Mouse (Mus musculus): ENCODE measurements around the gene Kdm1b. TPM values are rescaled to one million over a fixed set of nuclear protein-coding genes. Genes with fewer than 3 reads are reported as not detected.

Gene Kdm1b
- 7.5 and 8.0 TPM in 2 replicates for polyA plus RNA-seq (2014; fragmentation: Nextera tagmentation; extraction: Ambion mirVana)

DNA sequence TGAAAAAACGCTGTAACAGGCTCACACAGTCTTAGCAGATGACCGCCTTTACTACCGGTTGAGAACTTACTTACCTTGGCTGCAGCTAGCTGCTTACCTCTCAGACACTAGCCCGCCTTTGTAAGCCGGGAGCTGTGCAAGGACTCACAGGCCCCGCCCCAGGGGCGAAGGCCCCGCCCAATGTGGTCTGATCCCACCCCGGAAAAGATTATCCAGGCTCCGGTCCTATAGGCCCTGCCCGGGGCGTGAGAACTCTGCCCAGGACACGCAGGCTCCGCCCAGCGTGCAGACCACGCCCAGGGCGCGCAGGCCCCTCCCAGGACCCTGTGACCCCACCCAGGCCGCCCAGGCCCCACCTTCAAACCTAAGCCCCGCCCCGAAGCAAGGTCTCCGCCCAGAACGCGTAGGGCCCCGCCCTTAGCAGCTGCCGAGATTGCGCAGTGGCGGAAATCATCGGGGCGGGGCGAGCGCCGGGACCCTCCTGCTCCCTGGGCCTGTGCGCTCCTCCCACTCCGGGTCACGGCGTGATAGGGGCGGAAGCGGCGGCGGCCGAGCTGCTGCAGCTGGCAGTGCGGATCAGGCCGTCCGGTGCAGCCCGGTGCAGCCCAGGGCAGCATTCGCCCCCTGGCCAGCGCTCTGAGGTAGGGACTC is at the start of gene Kdm1b:
Gene Kdm1b, plus strand, starts transcription at position 470 of the 651 bp plus-strand sequence.
- peak within 1 kb of the TSS; percentile 34 to 45 for H3K27ac ChIP-seq (replicated peaks in 1 of 2; ENCODE audit: control insufficient read depth in 1 of 2, insufficient read depth in 1 of 2, low read depth in 2 of 2, low read length in 2 of 2)
- H3K9me3 ChIP-seq (ENCODE audit: control insufficient read depth, low read length), result no peaks in the 10 kb centered on the region
- H3K27me3 ChIP-seq (ENCODE audit: control insufficient read depth, insufficient read depth, low read length), result no peaks in the 10 kb centered on the region
- ATAC-seq (ENCODE audit: insufficient number of reproducible peaks, insufficient read depth, low FRiP score, low read depth), result peak; percentile 99
- H3K4me2 ChIP-seq (ENCODE audit: low read length), result peak within 1 kb of the TSS; percentile 74
- H3K4me3 ChIP-seq (ENCODE audit: control insufficient read depth in 1 of 2, insufficient read depth in 1 of 2, low read depth in 1 of 2, low read length in 2 of 2), result peak within 1 kb of the TSS; percentile 80 to 87
- peak within 1 kb of the TSS; percentile 82 for H3K9ac ChIP-seq (ENCODE audit: low read length)
- WGBS, result 2% methylated on average over 48 of the region's 48 CpGs
- H3K36me3 ChIP-seq (ENCODE audit: control insufficient read depth, insufficient read depth, low read length), result no peaks in the 10 kb centered on the region
- H3K4me1 ChIP-seq (ENCODE audit: control insufficient read depth in 2 of 2, insufficient read depth in 2 of 2, low read length in 2 of 2), result peaks cover 8% of the 10 kb centered on the region in 2 experiments; a peak in 3 of 4 replicates

DNA sequence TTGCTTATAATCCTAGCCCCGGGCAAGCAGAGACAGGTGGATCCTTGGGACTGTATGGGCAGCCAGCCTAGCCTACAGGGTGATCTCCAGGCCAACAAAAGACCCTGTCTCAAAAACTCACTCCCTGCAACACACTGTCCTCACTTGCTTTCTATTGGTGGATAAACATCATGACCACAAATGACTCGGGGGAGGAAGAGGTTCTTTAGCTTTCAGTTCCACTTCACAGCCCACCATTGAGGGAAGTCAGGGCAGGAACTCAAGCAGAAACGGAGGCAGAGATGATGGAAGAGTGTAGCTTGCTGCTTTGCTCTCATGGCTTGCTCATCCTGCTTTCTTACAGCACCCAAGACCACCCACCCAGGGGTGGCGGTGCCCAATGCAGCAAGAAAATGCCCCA is 45.9 kb upstream of the Kdm1b start:
- Histone ChIP-seq H3K27ac (replicated peaks in 1 of 2; ENCODE audit: control insufficient read depth in 1 of 2, insufficient read depth in 1 of 2, low read depth in 2 of 2, low read length in 2 of 2) (no peak overlapping the region), H3K4me1 (ENCODE audit: control insufficient read depth in 2 of 2, insufficient read depth in 2 of 2, low read length in 2 of 2) (peaks cover 3 to 4% of the 10 kb centered on the region in 2 experiments; a peak in 1 of 4 replicates), H3K27me3 (ENCODE audit: control insufficient read depth, insufficient read depth, low read length) (no peaks in the 10 kb centered on the region), H3K4me2 (ENCODE audit: low read length) (no peak overlapping the region), H3K9ac (ENCODE audit: low read length) (no peak overlapping the region), H3K4me3 (ENCODE audit: control insufficient read depth in 1 of 2, insufficient read depth in 1 of 2, low read depth in 1 of 2, low read length in 2 of 2) (no peak overlapping the region), H3K9me3 (ENCODE audit: control insufficient read depth, low read length) (no peaks in the 10 kb centered on the region), H3K36me3 (ENCODE audit: control insufficient read depth, insufficient read depth, low read length) (no peaks in the 10 kb centered on the region)
- no peak for ATAC-seq (ENCODE audit: insufficient number of reproducible peaks, insufficient read depth, low FRiP score, low read depth)
- WGBS, result 75% methylated on average over 4 of the region's 4 CpGs

DNA sequence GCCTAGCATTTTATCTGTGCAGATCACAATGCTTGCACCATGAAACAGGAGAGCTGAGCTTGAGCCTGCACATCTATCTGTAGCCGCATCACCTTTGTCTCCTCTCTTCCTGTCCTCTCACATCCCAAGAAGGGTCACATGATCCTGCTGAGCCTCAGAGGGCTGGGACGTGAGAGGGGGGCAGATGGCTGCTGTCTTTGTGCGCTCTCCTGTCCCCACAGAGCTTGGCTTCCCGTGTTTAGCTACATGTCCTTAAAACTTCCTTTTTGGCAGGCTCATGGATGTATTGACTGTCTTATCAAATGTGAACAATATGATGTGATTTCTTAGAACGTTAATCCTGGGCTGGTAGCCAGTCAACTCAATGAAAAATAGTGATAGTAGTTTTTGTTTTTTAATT is 43.8 kb upstream of the Kdm1b start:
- ATAC-seq (ENCODE audit: insufficient number of reproducible peaks, insufficient read depth, low FRiP score, low read depth), result no peak
- 46% methylated on average over 5 of the region's 5 CpGs for WGBS
- Histone ChIP-seq H3K9ac (ENCODE audit: low read length) (no peak overlapping the region), H3K27ac (replicated peaks in 1 of 2; ENCODE audit: control insufficient read depth in 1 of 2, insufficient read depth in 1 of 2, low read depth in 2 of 2, low read length in 2 of 2) (no peak overlapping the region), H3K9me3 (ENCODE audit: control insufficient read depth, low read length) (no peaks in the 10 kb centered on the region), H3K27me3 (ENCODE audit: control insufficient read depth, insufficient read depth, low read length) (no peaks in the 10 kb centered on the region), H3K36me3 (ENCODE audit: control insufficient read depth, insufficient read depth, low read length) (no peaks in the 10 kb centered on the region), H3K4me3 (ENCODE audit: control insufficient read depth in 1 of 2, insufficient read depth in 1 of 2, low read depth in 1 of 2, low read length in 2 of 2) (no peak overlapping the region), H3K4me2 (ENCODE audit: low read length) (no peak overlapping the region), H3K4me1 (ENCODE audit: control insufficient read depth in 2 of 2, insufficient read depth in 2 of 2, low read length in 2 of 2) (no peaks in the 10 kb centered on the region)

DNA sequence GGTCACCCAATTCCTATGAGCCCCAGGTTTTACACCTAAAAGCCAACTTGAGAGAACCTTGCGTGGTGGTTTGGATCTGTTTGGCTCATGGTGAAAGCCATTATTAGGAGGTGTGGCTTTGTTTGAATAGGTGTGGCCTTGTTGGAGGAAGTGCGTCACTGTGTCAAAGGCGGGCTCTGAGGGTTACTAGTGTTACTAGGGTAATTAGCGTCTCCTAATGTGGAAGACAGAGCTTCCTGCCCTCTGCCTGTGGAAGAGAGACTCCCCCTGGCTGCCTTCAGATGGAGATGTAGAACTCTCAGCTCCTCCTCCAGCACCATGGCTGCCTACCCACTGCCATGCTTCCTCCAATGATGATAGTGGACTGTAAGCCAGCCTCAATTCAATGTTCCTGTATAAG is 41.7 kb upstream of the Kdm1b start:
- ATAC-seq (ENCODE audit: insufficient number of reproducible peaks, insufficient read depth, low FRiP score, low read depth), result no peak
- H3K4me3 ChIP-seq (ENCODE audit: control insufficient read depth in 1 of 2, insufficient read depth in 1 of 2, low read depth in 1 of 2, low read length in 2 of 2), result no peak overlapping the region
- no peak overlapping the region for H3K9ac ChIP-seq (ENCODE audit: low read length)
- H3K36me3 ChIP-seq (ENCODE audit: control insufficient read depth, insufficient read depth, low read length), result no peaks in the 10 kb centered on the region
- 89% methylated on average over 4 of the region's 4 CpGs for WGBS
- peaks cover 0 to 3% of the 10 kb centered on the region in 2 experiments; a peak in 1 of 4 replicates for H3K4me1 ChIP-seq (ENCODE audit: control insufficient read depth in 2 of 2, insufficient read depth in 2 of 2, low read length in 2 of 2)
- H3K9me3 ChIP-seq (ENCODE audit: control insufficient read depth, low read length), result no peaks in the 10 kb centered on the region
- H3K27ac ChIP-seq (replicated peaks in 1 of 2; ENCODE audit: control insufficient read depth in 1 of 2, insufficient read depth in 1 of 2, low read depth in 2 of 2, low read length in 2 of 2), result no peak overlapping the region
- no peaks in the 10 kb centered on the region for H3K27me3 ChIP-seq (ENCODE audit: control insufficient read depth, insufficient read depth, low read length)
- no peak overlapping the region for H3K4me2 ChIP-seq (ENCODE audit: low read length)

DNA sequence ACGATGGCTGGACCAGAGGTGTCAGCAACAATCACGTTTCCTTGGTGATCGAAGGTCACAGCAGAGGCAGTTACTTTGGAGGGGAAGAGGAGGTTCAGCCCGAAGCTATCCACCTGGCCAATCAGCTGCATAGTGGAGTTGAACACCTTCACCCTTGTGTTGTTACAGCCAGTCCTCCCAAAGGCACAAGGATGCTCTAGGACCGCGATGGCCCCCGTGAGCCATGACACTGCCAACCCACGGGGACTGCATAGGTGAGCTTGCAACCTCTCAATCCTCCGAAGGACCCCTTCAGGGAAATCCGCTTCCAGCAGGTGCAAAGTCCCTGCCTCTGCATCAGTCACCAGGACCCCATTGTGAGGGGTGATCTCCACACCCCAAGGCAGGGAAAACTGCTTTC is 29.6 kb upstream of the Kdm1b start:
- Histone ChIP-seq H3K9me3 (ENCODE audit: control insufficient read depth, low read length) (peaks cover 16% of the 10 kb centered on the region), H3K4me1 (ENCODE audit: control insufficient read depth in 2 of 2, insufficient read depth in 2 of 2, low read length in 2 of 2) (peaks cover 5 to 6% of the 10 kb centered on the region in 2 experiments; a peak in 3 of 4 replicates), H3K36me3 (ENCODE audit: control insufficient read depth, insufficient read depth, low read length) (no peaks in the 10 kb centered on the region), H3K9ac (ENCODE audit: low read length) (0 out of 2 replicates have a peak overlapping the region, but pooled peaks have one; percentile 71), H3K27me3 (ENCODE audit: control insufficient read depth, insufficient read depth, low read length) (0 out of 2 replicates have a peak, but pooled peaks cover 3% of the 10 kb centered on the region), H3K4me2 (ENCODE audit: low read length) (peak overlapping the region; percentile 98), H3K27ac (replicated peaks in 1 of 2; ENCODE audit: control insufficient read depth in 1 of 2, insufficient read depth in 1 of 2, low read depth in 2 of 2, low read length in 2 of 2) (no peak overlapping the region), H3K4me3 (ENCODE audit: control insufficient read depth in 1 of 2, insufficient read depth in 1 of 2, low read depth in 1 of 2, low read length in 2 of 2) (peak overlapping the region; percentile 51 to 58)
- no peak for ATAC-seq (ENCODE audit: insufficient number of reproducible peaks, insufficient read depth, low FRiP score, low read depth)
- whole genome bisulfite sequencing, result 64% methylated on average over 10 of the region's 10 CpGs

DNA sequence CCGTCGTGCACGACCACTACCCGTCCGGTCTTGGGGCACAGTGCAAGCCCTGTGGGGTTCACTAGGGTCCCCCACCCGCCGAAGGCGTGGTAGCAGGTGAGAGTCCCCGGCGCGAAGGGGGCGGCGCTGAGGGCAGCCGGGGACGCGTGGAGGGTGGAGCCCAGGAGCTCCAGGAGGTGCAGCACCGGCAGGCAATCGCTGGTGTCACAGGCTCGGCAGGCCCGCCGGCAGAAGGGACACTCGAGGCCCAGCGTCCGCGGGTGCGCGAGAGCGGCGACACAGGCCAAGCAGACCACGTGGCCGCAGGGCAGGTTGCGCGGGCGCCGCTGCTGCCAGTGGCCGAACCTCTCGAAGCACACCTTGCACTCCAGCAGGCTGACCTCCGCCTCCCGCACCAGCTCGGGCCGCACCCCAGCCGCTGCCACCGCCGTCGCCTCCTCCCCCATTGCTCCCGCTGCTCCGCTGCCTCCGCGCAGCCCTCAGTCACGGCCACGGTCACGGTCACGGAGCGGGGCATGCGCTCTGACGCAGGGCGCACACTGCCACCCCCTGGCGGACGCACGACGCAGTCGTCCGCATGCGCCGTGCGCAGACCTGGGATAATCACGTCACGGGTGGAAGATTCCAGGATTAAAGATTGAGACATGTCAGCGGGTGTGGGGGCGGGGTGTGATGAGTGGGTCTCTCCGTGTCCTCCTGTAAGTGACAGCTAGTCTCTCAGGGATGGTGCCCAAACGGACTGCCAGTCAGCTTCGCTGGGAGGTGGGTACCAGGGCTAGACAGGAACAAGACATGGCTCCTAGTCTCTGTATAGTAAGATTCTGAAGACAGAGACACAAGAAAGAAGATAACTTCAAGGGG is 28.7 kb upstream of the Kdm1b start, which contains the start of gene Nhlrc1:
Gene Nhlrc1, minus strand, starts transcription at position 517 of the 861 bp plus-strand sequence.
- Histone ChIP-seq H3K4me3 (ENCODE audit: control insufficient read depth in 1 of 2, insufficient read depth in 1 of 2, low read depth in 1 of 2, low read length in 2 of 2) (peak within 1 kb of the TSS; percentile 51 to 58), H3K9me3 (ENCODE audit: control insufficient read depth, low read length) (peaks cover 14% of the 10 kb centered on the region), H3K4me2 (ENCODE audit: low read length) (peak within 1 kb of the TSS; percentile 98), H3K4me1 (ENCODE audit: control insufficient read depth in 2 of 2, insufficient read depth in 2 of 2, low read length in 2 of 2) (peaks cover 5 to 6% of the 10 kb centered on the region in 2 experiments; a peak in 3 of 4 replicates), H3K27me3 (ENCODE audit: control insufficient read depth, insufficient read depth, low read length) (0 out of 2 replicates have a peak, but pooled peaks cover 3% of the 10 kb centered on the region), H3K36me3 (ENCODE audit: control insufficient read depth, insufficient read depth, low read length) (no peaks in the 10 kb centered on the region), H3K9ac (ENCODE audit: low read length) (peak within 1 kb of the TSS; percentile 71), H3K27ac (replicated peaks in 1 of 2; ENCODE audit: control insufficient read depth in 1 of 2, insufficient read depth in 1 of 2, low read depth in 2 of 2, low read length in 2 of 2) (no peak within 1 kb of the TSS)
- 4% methylated on average over 71 of the region's 73 CpGs for WGBS
- peak; percentile 68 for ATAC-seq (ENCODE audit: insufficient number of reproducible peaks, insufficient read depth, low FRiP score, low read depth)

DNA sequence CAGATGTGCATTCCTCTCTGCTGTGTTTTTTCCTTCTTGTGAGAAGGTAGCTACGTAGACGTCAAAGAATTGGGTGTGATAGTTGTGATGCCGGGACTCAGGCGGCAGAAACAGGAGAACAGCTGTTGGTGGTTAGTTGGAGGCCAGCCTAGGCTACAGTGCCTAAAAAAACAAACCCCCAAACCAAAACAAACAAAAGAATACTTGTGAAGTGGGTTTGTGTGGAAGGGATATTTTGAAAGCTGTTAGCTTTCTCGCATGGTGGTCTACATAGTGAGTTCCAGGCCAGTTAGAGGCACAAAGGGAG is 28.2 kb upstream of the Kdm1b start:
- H3K27me3 ChIP-seq (ENCODE audit: control insufficient read depth, insufficient read depth, low read length), result 0 out of 2 replicates have a peak, but pooled peaks cover 3% of the 10 kb centered on the region
- peak overlapping the region in 1 of 2 experiments; percentile 51; a peak in 2 of 4 replicates for H3K4me3 ChIP-seq (ENCODE audit: control insufficient read depth in 1 of 2, insufficient read depth in 1 of 2, low read depth in 1 of 2, low read length in 2 of 2)
- ATAC-seq (ENCODE audit: insufficient number of reproducible peaks, insufficient read depth, low FRiP score, low read depth), result no peak
- H3K36me3 ChIP-seq (ENCODE audit: control insufficient read depth, insufficient read depth, low read length), result no peaks in the 10 kb centered on the region
- H3K9me3 ChIP-seq (ENCODE audit: control insufficient read depth, low read length), result peaks cover 8% of the 10 kb centered on the region
- no peak overlapping the region for H3K27ac ChIP-seq (replicated peaks in 1 of 2; ENCODE audit: control insufficient read depth in 1 of 2, insufficient read depth in 1 of 2, low read depth in 2 of 2, low read length in 2 of 2)
- H3K4me1 ChIP-seq (ENCODE audit: control insufficient read depth in 2 of 2, insufficient read depth in 2 of 2, low read length in 2 of 2), result peaks cover 5 to 6% of the 10 kb centered on the region in 2 experiments; a peak in 3 of 4 replicates
- peak overlapping the region; percentile 98 for H3K4me2 ChIP-seq (ENCODE audit: low read length)
- WGBS, result 80% methylated on average over 5 of the region's 5 CpGs
- H3K9ac ChIP-seq (ENCODE audit: low read length), result peak overlapping the region; percentile 71
